ENCODE assay signal across 22 mouse cellular contexts in genomic region chr14:48663531-48663930, GRCm38 (mm10). TPM values are rescaled to one million over a fixed set of nuclear protein-coding genes. Genes with fewer than 3 reads are reported as not detected.
A peak's percentile ranks its signal among the peaks of the same experiment; 100 is the strongest.
DNase-seq lines count a peak whose midpoint lies in the region; ATAC-seq and TF ChIP-seq lines count a peak whose summit lies in the region.
"Had no signal": no experiment of that assay in that cellular context is flagged by ENCODE, and none has a peak within 500 bp of the region (broad histone marks: within the 10 kb centered on the region; RNA-seq: fewer than 3 reads in every experiment).

No protein-coding gene starts in this region.

- H3K9ac ChIP-seq in forebrain, postnatal 0 days = no peak overlapping the region
- peak overlapping the region; percentile 69 for H3K9ac ChIP-seq in forebrain, embryonic 13.5 days
- H3K9ac ChIP-seq in hindbrain, embryonic 16.5 days (ENCODE audit: low read depth, low read length) = no peak overlapping the region
- H3K9ac ChIP-seq in midbrain, embryonic 16.5 days (ENCODE audit: low read depth, low read length) = peak overlapping the region; percentile 53; the same call in 1 of the 2 replicates
- no peak overlapping the region for H3K9ac ChIP-seq in kidney, embryonic 16.5 days (replicated peaks; ENCODE audit: low read length)
- H3K9ac ChIP-seq: embryonic facial prominence, embryonic 13.5 days; heart, embryonic 12.5 days; liver, embryonic 15.5 days had no signal

- 0% methylated on average over 4 of the region's 4 CpGs for WGBS in forebrain, embryonic 10.5 days
- WGBS in forebrain, postnatal 0 days = 9% methylated on average over 4 of the region's 4 CpGs
- 4% methylated on average over 4 of the region's 4 CpGs for WGBS in forebrain, embryonic 13.5 days
- WGBS in hindbrain, embryonic 16.5 days = 5% methylated on average over 4 of the region's 4 CpGs
- 13% methylated on average over 4 of the region's 4 CpGs for WGBS in midbrain, embryonic 16.5 days
- 2% methylated on average over 4 of the region's 4 CpGs for WGBS in kidney, embryonic 16.5 days

- no peak for TF ChIP-seq CTCF in forebrain, postnatal 0 days (IDR thresholded peaks at IDR 0.05; ENCODE audit: low read depth)

- peaks cover 39% of the 10 kb centered on the region for H3K36me3 ChIP-seq in forebrain, embryonic 10.5 days (replicated peaks)
- H3K36me3 ChIP-seq in forebrain, postnatal 0 days (ENCODE audit: insufficient read depth) = no peaks in the 10 kb centered on the region
- H3K36me3 ChIP-seq in forebrain, embryonic 13.5 days (ENCODE audit: poor library complexity, severe bottlenecking) = no peaks in the 10 kb centered on the region
- H3K36me3 ChIP-seq in hindbrain, embryonic 16.5 days (ENCODE audit: control insufficient read depth, insufficient read depth, low read length) = no peaks in the 10 kb centered on the region
- no peaks in the 10 kb centered on the region for H3K36me3 ChIP-seq in midbrain, embryonic 16.5 days (ENCODE audit: control insufficient read depth, insufficient read depth, low read length)
- H3K36me3 ChIP-seq in kidney, embryonic 16.5 days (ENCODE audit: insufficient read depth, low read length) = no peaks in the 10 kb centered on the region
- H3K36me3 ChIP-seq: embryonic facial prominence, embryonic 13.5 days; heart, embryonic 12.5 days; liver, embryonic 15.5 days had no signal

- H3K4me2 ChIP-seq in forebrain, postnatal 0 days (ENCODE audit: low read depth) = no peak overlapping the region
- H3K4me2 ChIP-seq in forebrain, embryonic 13.5 days = peak overlapping the region; percentile 48
- 0 out of 2 replicates have a peak overlapping the region, but pooled peaks have one; percentile 11 for H3K4me2 ChIP-seq in hindbrain, embryonic 16.5 days (ENCODE audit: low read length)
- H3K4me2 ChIP-seq in midbrain, embryonic 16.5 days (ENCODE audit: low read length) = peak overlapping the region; percentile 48
- no peak overlapping the region for H3K4me2 ChIP-seq in kidney, embryonic 16.5 days (replicated peaks; ENCODE audit: low read depth, low read length)
- H3K4me2 ChIP-seq: embryonic facial prominence, embryonic 13.5 days; heart, embryonic 12.5 days; liver, embryonic 15.5 days had no signal

- peak overlapping the region; percentile 69 for H3K4me3 ChIP-seq in forebrain, embryonic 10.5 days
- H3K4me3 ChIP-seq in forebrain, postnatal 0 days (ENCODE audit: low read depth, low read length) = no peak overlapping the region
- peak overlapping the region; percentile 44 for H3K4me3 ChIP-seq in forebrain, embryonic 13.5 days
- peak overlapping the region; percentile 20 for H3K4me3 ChIP-seq in hindbrain, embryonic 16.5 days (ENCODE audit: low read length)
- H3K4me3 ChIP-seq in midbrain, embryonic 16.5 days (ENCODE audit: low read depth, low read length) = peak overlapping the region; percentile 49
- H3K4me3 ChIP-seq in kidney, embryonic 16.5 days (ENCODE audit: low read length) = no peak overlapping the region
- H3K4me3 ChIP-seq: embryonic facial prominence, embryonic 13.5 days; heart, embryonic 12.5 days; liver, embryonic 15.5 days had no signal

- no peak for ATAC-seq in forebrain, postnatal 0 days
- ATAC-seq in forebrain, embryonic 13.5 days = no peak
- ATAC-seq in hindbrain, embryonic 16.5 days = no peak
- no peak for ATAC-seq in midbrain, embryonic 16.5 days
- ATAC-seq in kidney, embryonic 16.5 days (ENCODE audit: low FRiP score, low TSS enrichment) = no peak
- ATAC-seq: intestine, postnatal 0 days had no signal

- H3K27me3 ChIP-seq in forebrain, embryonic 10.5 days (ENCODE audit: poor library complexity, severe bottlenecking) = peaks cover 93% of the 10 kb centered on the region
- peaks cover 59% of the 10 kb centered on the region for H3K27me3 ChIP-seq in forebrain, postnatal 0 days (ENCODE audit: insufficient read depth, low read length)
- peaks cover 91% of the 10 kb centered on the region for H3K27me3 ChIP-seq in forebrain, embryonic 13.5 days
- H3K27me3 ChIP-seq in hindbrain, embryonic 16.5 days (replicated peaks; ENCODE audit: control insufficient read depth, insufficient read depth, low read length) = peaks cover 34% of the 10 kb centered on the region
- H3K27me3 ChIP-seq in midbrain, embryonic 16.5 days (ENCODE audit: control insufficient read depth, insufficient read depth, low read depth, low read length) = peaks cover 11% of the 10 kb centered on the region
- H3K27me3 ChIP-seq in kidney, embryonic 16.5 days (ENCODE audit: insufficient read depth, low read length) = peaks cover 94% of the 10 kb centered on the region

- peak; percentile 17 for DNase-seq in forebrain, embryonic 10.5 days (ENCODE audit: extremely low spot score, low spot score)
- no peak for DNase-seq in forebrain, postnatal 0 days
- DNase-seq in lung, adult 18-20 months = no peak
- no peak for DNase-seq in adrenal gland, adult 8-10 months
- DNase-seq: cerebellum, postnatal 14 days; heart, postnatal 4 days; kidney, postnatal 14 days; layer of hippocampus, adult 9-11 months; lung, postnatal 10 days; right cerebral cortex, adult 18-20 months had no signal

- peak overlapping the region; percentile 95 for H3K27ac ChIP-seq in forebrain, embryonic 10.5 days
- no peak overlapping the region for H3K27ac ChIP-seq in forebrain, postnatal 0 days (ENCODE audit: low read depth, low read length)
- no peak overlapping the region for H3K27ac ChIP-seq in forebrain, embryonic 13.5 days
- H3K27ac ChIP-seq in hindbrain, embryonic 16.5 days (ENCODE audit: low read depth, low read length) = no peak overlapping the region
- peak overlapping the region; percentile 58 for H3K27ac ChIP-seq in midbrain, embryonic 16.5 days (ENCODE audit: low read length)
- H3K27ac ChIP-seq in kidney, embryonic 16.5 days (ENCODE audit: low read length) = no peak overlapping the region
- H3K27ac ChIP-seq: embryonic facial prominence, embryonic 13.5 days; liver, embryonic 15.5 days had no signal

- no peaks in the 10 kb centered on the region for H3K9me3 ChIP-seq in forebrain, embryonic 10.5 days
- no peaks in the 10 kb centered on the region for H3K9me3 ChIP-seq in forebrain, postnatal 0 days (ENCODE audit: low read length)
- H3K9me3 ChIP-seq in forebrain, embryonic 13.5 days (replicated peaks) = no peaks in the 10 kb centered on the region
- H3K9me3 ChIP-seq in hindbrain, embryonic 16.5 days (ENCODE audit: control insufficient read depth, low read length) = no peaks in the 10 kb centered on the region
- no peaks in the 10 kb centered on the region for H3K9me3 ChIP-seq in midbrain, embryonic 16.5 days (replicated peaks; ENCODE audit: control insufficient read depth, low read length, poor library complexity, severe bottlenecking)
- no peaks in the 10 kb centered on the region for H3K9me3 ChIP-seq in kidney, embryonic 16.5 days (ENCODE audit: low read length)
- H3K9me3 ChIP-seq: embryonic facial prominence, embryonic 13.5 days; heart, embryonic 12.5 days; liver, embryonic 15.5 days had no signal

- H3K4me1 ChIP-seq in forebrain, embryonic 10.5 days = peaks cover 93% of the 10 kb centered on the region
- no peaks in the 10 kb centered on the region for H3K4me1 ChIP-seq in forebrain, postnatal 0 days (ENCODE audit: insufficient read depth)
- H3K4me1 ChIP-seq in forebrain, embryonic 13.5 days = peaks cover 59% of the 10 kb centered on the region
- H3K4me1 ChIP-seq in hindbrain, embryonic 16.5 days (ENCODE audit: control insufficient read depth, insufficient read depth, low read depth, low read length) = no peaks in the 10 kb centered on the region
- peaks cover 4% of the 10 kb centered on the region; the same call in 1 of the 2 replicates for H3K4me1 ChIP-seq in midbrain, embryonic 16.5 days (ENCODE audit: control insufficient read depth, insufficient read depth, low read length)
- H3K4me1 ChIP-seq in kidney, embryonic 16.5 days (ENCODE audit: insufficient read depth, low read length) = no peaks in the 10 kb centered on the region
- H3K4me1 ChIP-seq: liver, embryonic 15.5 days had no signal

RNA-seq across cellular contexts. Expression of gene Otx2, which starts 10.1 kb away (rescaled TPM):
- 59.1 and 68.9 TPM in 2 replicates for polyA plus RNA-seq in forebrain, embryonic 10.5 days (2016; fragmentation: Nextera tagmentation; extraction: Ambion mirVana)
- 11.6 and 15.0 TPM in 2 replicates for total RNA-seq in forebrain, postnatal 0 days (2014; rRNA removed)
- 7.2 and 12.9 TPM in 2 replicates for polyA plus RNA-seq in forebrain, postnatal 0 days (2015; fragmentation: Nextera tagmentation; extraction: Ambion mirVana)
- polyA plus RNA-seq in forebrain, embryonic 13.5 days (2015; fragmentation: Nextera tagmentation; extraction: Ambion mirVana) = 24.9 and 36.8 TPM in 2 replicates
- polyA plus RNA-seq in hindbrain, embryonic 16.5 days (2015; fragmentation: Nextera tagmentation; extraction: Ambion mirVana) = 21.0 and 26.3 TPM in 2 replicates
- polyA plus RNA-seq in midbrain, embryonic 16.5 days (2015; fragmentation: Nextera tagmentation; extraction: Ambion mirVana) = 69.3 and 79.5 TPM in 2 replicates
- polyA plus RNA-seq in kidney, embryonic 16.5 days (2015; fragmentation: Nextera tagmentation; extraction: Ambion mirVana) = not detected in 2 replicates
- not detected for total RNA-seq in adrenal gland, adult 8-10 months (2022)
- total RNA-seq: gastrocnemius, adult 18-20 months; heart, postnatal 4 days; megakaryocyte-erythroid progenitor cell, adult 5-6 weeks had no signal
- polyA plus RNA-seq: gonadal fat pad, adult 2 months; intestine, postnatal 0 days; liver, embryonic 15.5 days; urinary bladder, adult 2 months had no signal

Comparison
In these comparisons a context has a peak if more than half of its experiments do, and no peak if none do; other contexts are left out.
1. H3K27ac ChIP-seq: peak in forebrain, embryonic 10.5 days (single experiment) and midbrain, embryonic 16.5 days (single experiment); none in forebrain, postnatal 0 days (single experiment), forebrain, embryonic 13.5 days (single experiment), hindbrain, embryonic 16.5 days (single experiment) and kidney, embryonic 16.5 days (single experiment).
2. H3K4me3 ChIP-seq: peak in forebrain, embryonic 10.5 days (single experiment), forebrain, embryonic 13.5 days (single experiment), hindbrain, embryonic 16.5 days (single experiment) and midbrain, embryonic 16.5 days (single experiment); none in forebrain, postnatal 0 days (single experiment) and kidney, embryonic 16.5 days (single experiment).
3. H3K4me2 ChIP-seq: peak in forebrain, embryonic 13.5 days (single experiment), hindbrain, embryonic 16.5 days (single experiment) and midbrain, embryonic 16.5 days (single experiment); none in forebrain, postnatal 0 days (single experiment) and kidney, embryonic 16.5 days (single experiment).
4. H3K9ac ChIP-seq: peak in forebrain, embryonic 13.5 days (single experiment) and midbrain, embryonic 16.5 days (single experiment); none in forebrain, postnatal 0 days (single experiment), hindbrain, embryonic 16.5 days (single experiment) and kidney, embryonic 16.5 days (single experiment).